Mouse (Mus musculus): ENCODE results near the gene Olfr1381. TPM values are rescaled to one million over a fixed set of nuclear protein-coding genes. Genes with fewer than 3 reads are reported as not detected.
"Not testable (repeated sequence)": the region's sequence is repeated elsewhere in the genome, so short reads cannot be mapped to it uniquely, and the experiment has no call there.

Olfr1381 gene
- polyA plus RNA-seq, 1 experiment from 2014 or later, result not detected

DNA sequence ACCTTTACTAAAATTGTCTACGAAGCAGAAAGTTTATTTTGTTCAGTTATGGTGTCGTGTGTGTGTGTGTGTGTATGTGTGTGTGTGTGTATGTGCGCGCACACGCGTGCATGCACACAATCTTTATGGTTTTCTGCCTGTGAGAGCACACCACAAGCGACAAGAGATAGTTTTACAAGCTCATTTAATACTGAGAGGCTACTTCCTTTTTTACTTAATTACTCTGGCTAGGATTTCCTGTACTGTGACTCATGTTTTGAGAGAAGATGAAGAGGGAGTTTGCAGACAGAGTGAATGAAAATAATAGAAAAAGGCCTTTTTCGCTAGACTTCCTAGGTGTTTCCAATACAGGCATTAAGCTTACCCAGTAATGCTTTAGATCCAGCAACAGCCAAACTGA, 37.2 kb downstream of the Olfr1381 start:
- H3K27me3 ChIP-seq (ENCODE audit: control insufficient read depth, insufficient read depth, low read length); H3K4me1 ChIP-seq (ENCODE audit: control insufficient read depth, insufficient read depth, low read length); H3K9ac ChIP-seq (ENCODE audit: low read length); ATAC-seq (ENCODE audit: insufficient number of reproducible peaks, low FRiP score, low TSS enrichment, low read depth); DNase-seq (ENCODE audit: low spot score); H3K27ac ChIP-seq (replicated peaks; ENCODE audit: low read depth, low read length); H3K9me3 ChIP-seq (ENCODE audit: control insufficient read depth, low read length); H3K36me3 ChIP-seq (ENCODE audit: control insufficient read depth, insufficient read depth, low read length); H3K4me3 ChIP-seq (ENCODE audit: low read depth, low read length); H3K4me2 ChIP-seq (ENCODE audit: low read depth, severe bottlenecking): not testable (repeated sequence)
- WGBS, result 83% methylated on average over 8 of the region's 8 CpGs

DNA sequence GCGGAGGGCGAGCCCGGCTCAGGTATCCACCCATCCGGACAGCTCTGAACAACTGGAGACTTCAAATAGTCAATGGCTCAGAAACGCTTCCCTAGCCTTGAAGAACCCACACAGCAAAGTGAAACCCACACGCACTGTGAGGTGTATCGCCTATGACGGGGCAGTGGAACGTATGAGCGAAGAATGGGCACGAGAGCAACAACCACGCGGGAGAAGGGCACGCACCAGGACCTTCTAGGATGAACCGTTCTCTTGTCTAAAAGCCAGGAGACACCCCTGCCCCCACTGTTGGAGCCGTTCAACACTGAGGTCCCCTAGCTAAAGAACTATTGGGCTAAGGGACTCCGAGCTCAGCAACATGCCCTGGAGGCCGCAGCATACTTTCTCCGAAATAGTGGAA, 47.0 kb downstream of the Olfr1381 start:
- Histone ChIP-seq H3K27me3 (ENCODE audit: control insufficient read depth, insufficient read depth, low read length) (no peaks in the 10 kb centered on the region), H3K9me3 (ENCODE audit: control insufficient read depth, low read length) (no peaks in the 10 kb centered on the region), H3K9ac (ENCODE audit: low read length) (no peak overlapping the region), H3K4me3 (ENCODE audit: low read depth, low read length) (no peak overlapping the region), H3K4me1 (ENCODE audit: control insufficient read depth, insufficient read depth, low read length) (no peaks in the 10 kb centered on the region), H3K4me2 (ENCODE audit: low read depth, severe bottlenecking) (no peak overlapping the region), H3K27ac (replicated peaks; ENCODE audit: low read depth, low read length) (no peak overlapping the region), H3K36me3 (ENCODE audit: control insufficient read depth, insufficient read depth, low read length) (no peaks in the 10 kb centered on the region)
- 92% methylated on average over 19 of the region's 19 CpGs for WGBS
- DNase-seq (ENCODE audit: low spot score) (no peak), ATAC-seq (ENCODE audit: insufficient number of reproducible peaks, low FRiP score, low TSS enrichment, low read depth) (no peak)

DNA sequence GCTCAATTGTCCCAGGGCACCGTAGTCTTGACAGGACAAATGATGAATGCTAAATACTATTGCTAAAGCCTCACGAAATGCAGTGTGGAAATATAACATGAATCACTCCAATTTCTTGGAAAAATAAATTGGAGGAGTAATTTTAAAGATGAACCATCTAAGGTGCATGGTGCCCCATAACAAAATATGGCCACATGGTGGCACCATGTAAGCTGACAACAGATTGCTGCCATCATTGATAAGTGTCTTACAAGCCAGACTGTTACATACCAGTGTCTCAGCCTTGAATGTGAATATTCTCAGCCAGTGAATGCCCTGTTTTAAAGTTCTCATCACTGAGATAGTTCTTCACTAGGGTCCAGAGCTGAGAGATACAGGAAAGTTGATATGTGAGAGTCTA, 53.9 kb downstream of the Olfr1381 start:
- not testable (repeated sequence) for H3K4me1 ChIP-seq (ENCODE audit: control insufficient read depth, insufficient read depth, low read length); H3K4me2 ChIP-seq (ENCODE audit: low read depth, severe bottlenecking); H3K27ac ChIP-seq (replicated peaks; ENCODE audit: low read depth, low read length); H3K27me3 ChIP-seq (ENCODE audit: control insufficient read depth, insufficient read depth, low read length); H3K4me3 ChIP-seq (ENCODE audit: low read depth, low read length); H3K9me3 ChIP-seq (ENCODE audit: control insufficient read depth, low read length); DNase-seq (ENCODE audit: low spot score); H3K9ac ChIP-seq (ENCODE audit: low read length); ATAC-seq (ENCODE audit: insufficient number of reproducible peaks, low FRiP score, low TSS enrichment, low read depth); H3K36me3 ChIP-seq (ENCODE audit: control insufficient read depth, insufficient read depth, low read length)
- WGBS, result 72% methylated on average over 2 of the region's 2 CpGs

Other genes with a start within 250 kb of the Olfr1381 start
- not detected in 2 replicates for gene Olfr10, start 238.7 kb upstream of the Olfr1381 start, polyA plus RNA-seq (2014; fragmentation: Nextera tagmentation; extraction: Ambion mirVana)
- gene Olfr1391, start 220.7 kb upstream of the Olfr1381 start, polyA plus RNA-seq (2014; fragmentation: Nextera tagmentation; extraction: Ambion mirVana), result not detected in 2 replicates
- gene Olfr1390, start 208.3 kb upstream of the Olfr1381 start, polyA plus RNA-seq (2014; fragmentation: Nextera tagmentation; extraction: Ambion mirVana), result not detected in 2 replicates
- not detected in 2 replicates for gene Olfr1389, start 120.4 kb upstream of the Olfr1381 start, polyA plus RNA-seq (2014; fragmentation: Nextera tagmentation; extraction: Ambion mirVana)
- 0.11 and 0.14 TPM in 2 replicates for gene Olfr1388, start 106.8 kb upstream of the Olfr1381 start, polyA plus RNA-seq (2014; fragmentation: Nextera tagmentation; extraction: Ambion mirVana)
- gene Olfr1387, start 88.1 kb upstream of the Olfr1381 start, polyA plus RNA-seq (2014; fragmentation: Nextera tagmentation; extraction: Ambion mirVana), result not detected in 2 replicates
- gene Olfr1386, start 78.4 kb upstream of the Olfr1381 start, polyA plus RNA-seq (2014; fragmentation: Nextera tagmentation; extraction: Ambion mirVana), result not detected in 2 replicates
- gene Olfr1385, start 54.4 kb upstream of the Olfr1381 start, polyA plus RNA-seq (2014; fragmentation: Nextera tagmentation; extraction: Ambion mirVana), result not detected in 2 replicates
- gene Olfr1384, start 36.7 kb upstream of the Olfr1381 start, polyA plus RNA-seq (2014; fragmentation: Nextera tagmentation; extraction: Ambion mirVana), result not detected in 2 replicates
- not detected in 2 replicates for gene Olfr1383, start 23.8 kb upstream of the Olfr1381 start, polyA plus RNA-seq (2014; fragmentation: Nextera tagmentation; extraction: Ambion mirVana)
- gene Olfr1382, start 15.2 kb upstream of the Olfr1381 start, polyA plus RNA-seq (2014; fragmentation: Nextera tagmentation; extraction: Ambion mirVana), result not detected in 2 replicates
- gene Olfr1380, start 13.4 kb downstream of the Olfr1381 start, polyA plus RNA-seq (2014; fragmentation: Nextera tagmentation; extraction: Ambion mirVana), result not detected in 2 replicates
- 4.5 and 5.8 TPM in 2 replicates for gene Flt4, start 65.8 kb downstream of the Olfr1381 start, polyA plus RNA-seq (2014; fragmentation: Nextera tagmentation; extraction: Ambion mirVana)
- not detected in 2 replicates for gene Scgb3a1, start 120.2 kb downstream of the Olfr1381 start, polyA plus RNA-seq (2014; fragmentation: Nextera tagmentation; extraction: Ambion mirVana)
- 51.5 and 53.9 TPM in 2 replicates for gene Cnot6, start 169.3 kb downstream of the Olfr1381 start, polyA plus RNA-seq (2014; fragmentation: Nextera tagmentation; extraction: Ambion mirVana)